Mouse (Mus musculus): ENCODE results near the gene Gm21988. TPM values are rescaled to one million over a fixed set of nuclear protein-coding genes. Genes with fewer than 3 reads are reported as not detected.

Gene Gm21988
- polyA plus RNA-seq, 1 experiment from 2014 or later: 10.4 TPM

DNA sequence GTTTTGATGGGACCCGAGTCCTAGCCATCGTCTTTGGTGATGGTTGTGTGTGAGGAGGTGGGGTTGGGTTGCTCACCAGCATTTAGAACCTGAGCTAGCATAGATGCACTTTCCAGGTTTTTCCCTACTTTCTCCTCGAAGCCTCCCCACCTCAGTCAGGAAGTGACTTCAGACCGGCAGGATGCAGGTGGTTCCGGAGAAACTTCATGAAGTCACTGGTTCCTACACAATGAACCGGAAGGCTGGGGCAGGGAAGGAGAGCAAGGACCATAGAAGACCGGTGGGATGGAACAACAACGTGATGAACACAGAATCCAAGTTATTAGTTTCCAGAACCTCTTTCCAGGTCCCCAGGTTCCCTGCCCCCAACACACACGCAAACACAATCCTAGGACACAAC lies 15.9 kb downstream of the Gm21988 start:
- H3K27ac ChIP-seq: peak overlapping the region; percentile 73
- no peaks in the 10 kb centered on the region for H3K9me3 ChIP-seq (replicated peaks)
- peaks cover 64% of the 10 kb centered on the region for H3K4me1 ChIP-seq
- H3K4me2 ChIP-seq: peak overlapping the region; percentile 55; the same call in 1 of the 2 replicates
- no peak overlapping the region for H3K4me3 ChIP-seq (replicated peaks)
- H3K36me3 ChIP-seq: no peaks in the 10 kb centered on the region
- no peak overlapping the region for H3K9ac ChIP-seq
- WGBS: 78% methylated on average over 9 of the region's 9 CpGs
- no peak for ATAC-seq (replicated peaks; ENCODE audit: low FRiP score)
- H3K27me3 ChIP-seq: peaks cover 71% of the 10 kb centered on the region

DNA sequence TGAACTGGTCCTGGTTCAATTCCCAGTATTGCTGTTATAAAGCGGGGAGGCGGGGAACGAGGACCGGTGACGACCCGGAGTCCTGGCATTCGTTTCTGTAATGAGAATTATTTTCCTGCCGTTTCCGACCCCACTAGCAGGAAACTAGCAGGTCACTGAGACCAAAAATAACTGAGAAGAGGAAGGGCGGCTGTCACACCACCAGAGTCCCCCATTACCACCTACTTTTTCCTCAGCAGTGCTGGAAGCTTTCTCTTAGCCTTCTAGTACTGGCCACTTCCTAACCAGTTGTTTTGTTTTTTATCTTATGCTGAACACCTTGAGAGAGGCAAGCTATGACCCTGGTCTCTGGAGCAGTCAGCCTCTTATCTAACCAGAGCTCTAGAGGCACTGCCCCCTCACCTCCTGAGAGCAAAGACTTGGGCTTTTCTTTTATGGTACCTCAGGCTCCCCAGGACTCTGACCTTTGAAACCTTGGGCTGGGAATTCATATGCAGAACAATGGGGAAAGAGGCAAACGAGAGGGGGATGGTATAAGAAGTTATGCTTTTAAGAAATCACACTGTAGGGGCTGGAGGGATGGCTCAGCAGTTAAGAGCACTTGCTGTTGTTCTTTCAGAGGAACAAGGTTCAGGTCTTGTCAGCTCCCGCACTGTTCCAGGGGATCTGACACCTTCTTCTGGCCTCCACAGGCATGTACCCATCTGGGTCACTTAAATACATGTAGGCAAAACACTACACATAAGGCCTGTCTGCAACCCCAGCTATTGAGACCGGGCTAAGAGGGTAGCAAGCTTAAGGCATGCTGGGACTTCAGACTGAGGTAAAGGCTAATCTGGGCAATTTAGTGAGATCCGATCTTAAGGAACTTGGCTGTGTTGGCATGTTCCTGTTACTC lies 17.8 kb downstream of the Gm21988 start:
- WGBS: 10% methylated on average over 14 of the region's 14 CpGs
- H3K4me2 ChIP-seq: peak overlapping the region; percentile 93

GRCm38 (mm10) chr11:70220731-70221602 lies 18.7 kb downstream of the Gm21988 start, which contains the start of gene Slc16a13:
Gene Slc16a13, minus strand, starts transcription at chr11:70221064.
- Histone ChIP-seq H3K4me1 (peaks cover 46% of the 10 kb centered on the region), H3K9me3 (replicated peaks) (no peaks in the 10 kb centered on the region), H3K4me3 (replicated peaks) (peak within 1 kb of the TSS; percentile 58), H3K27me3 (peaks cover 64% of the 10 kb centered on the region), H3K27ac (peak within 1 kb of the TSS; percentile 89), H3K36me3 (peaks cover 6% of the 10 kb centered on the region; the same call in 1 of the 2 replicates), H3K4me2 (peak within 1 kb of the TSS; percentile 93), H3K9ac (peak within 1 kb of the TSS; percentile 67)
- peak; percentile 93 for ATAC-seq (replicated peaks; ENCODE audit: low FRiP score)
- under 1% methylated on average over 28 of the region's 28 CpGs for WGBS

More for the DNA sequence above, 17.8 kb downstream of the Gm21988 start:
- H3K4me1 ChIP-seq: peaks cover 55% of the 10 kb centered on the region
- peak overlapping the region; percentile 58 for H3K4me3 ChIP-seq (replicated peaks)
- H3K27me3 ChIP-seq: peaks cover 64% of the 10 kb centered on the region
- peaks cover 6% of the 10 kb centered on the region; the same call in 1 of the 2 replicates for H3K36me3 ChIP-seq
- 0 out of 2 replicates have a peak, but pooled peaks have one; percentile 30 for ATAC-seq (replicated peaks; ENCODE audit: low FRiP score)
- H3K9me3 ChIP-seq (replicated peaks): no peaks in the 10 kb centered on the region
- H3K27ac ChIP-seq: peak overlapping the region; percentile 89
- H3K9ac ChIP-seq: peak overlapping the region; percentile 35

GRCm38 (mm10) chr11:70220323-70220722 lies 19.3 kb downstream of the Gm21988 start:
- Histone ChIP-seq H3K9me3 (replicated peaks) (no peaks in the 10 kb centered on the region), H3K4me2 (peak overlapping the region; percentile 93), H3K27ac (peak overlapping the region; percentile 89), H3K4me1 (peaks cover 48% of the 10 kb centered on the region), H3K9ac (peak overlapping the region; percentile 67), H3K4me3 (replicated peaks) (peak overlapping the region; percentile 58), H3K27me3 (peaks cover 64% of the 10 kb centered on the region), H3K36me3 (peaks cover 6% of the 10 kb centered on the region; the same call in 1 of the 2 replicates)
- WGBS: 1% methylated on average over 24 of the region's 24 CpGs
- ATAC-seq (replicated peaks; ENCODE audit: low FRiP score): no peak

- peak overlapping the region; percentile 67 for H3K9ac ChIP-seq
- H3K36me3 ChIP-seq: peaks cover 6% of the 10 kb centered on the region; the same call in 1 of the 2 replicates
- H3K27me3 ChIP-seq: peaks cover 64% of the 10 kb centered on the region
- H3K9me3 ChIP-seq (replicated peaks): no peaks in the 10 kb centered on the region
- peak overlapping the region; percentile 93 for H3K4me2 ChIP-seq
- peak overlapping the region; percentile 89 for H3K27ac ChIP-seq
- peak overlapping the region; percentile 58 for H3K4me3 ChIP-seq (replicated peaks)
- no peak for ATAC-seq (replicated peaks; ENCODE audit: low FRiP score)
- peaks cover 52% of the 10 kb centered on the region for H3K4me1 ChIP-seq
- 62% methylated on average over 7 of the region's 7 CpGs for WGBS
Measured at GRCm38 (mm10) chr11:70219873-70220272, 19.8 kb downstream of the Gm21988 start.

- Histone ChIP-seq H3K4me1 (peaks cover 62% of the 10 kb centered on the region), H3K9ac (no peak overlapping the region), H3K27me3 (peaks cover 65% of the 10 kb centered on the region), H3K27ac (peak overlapping the region; percentile 24; the same call in 1 of the 2 replicates), H3K9me3 (replicated peaks) (no peaks in the 10 kb centered on the region), H3K4me3 (replicated peaks) (0 out of 2 replicates have a peak overlapping the region, but pooled peaks have one; percentile 0), H3K4me2 (peak overlapping the region; percentile 93; the same call in 1 of the 2 replicates), H3K36me3 (peaks cover 6% of the 10 kb centered on the region; the same call in 1 of the 2 replicates)
- 90% methylated on average over 15 of the region's 15 CpGs for WGBS
- no peak for ATAC-seq (replicated peaks; ENCODE audit: low FRiP score)
Measured at GRCm38 (mm10) chr11:70218741-70219470, 20.7 kb downstream of the Gm21988 start.

DNA sequence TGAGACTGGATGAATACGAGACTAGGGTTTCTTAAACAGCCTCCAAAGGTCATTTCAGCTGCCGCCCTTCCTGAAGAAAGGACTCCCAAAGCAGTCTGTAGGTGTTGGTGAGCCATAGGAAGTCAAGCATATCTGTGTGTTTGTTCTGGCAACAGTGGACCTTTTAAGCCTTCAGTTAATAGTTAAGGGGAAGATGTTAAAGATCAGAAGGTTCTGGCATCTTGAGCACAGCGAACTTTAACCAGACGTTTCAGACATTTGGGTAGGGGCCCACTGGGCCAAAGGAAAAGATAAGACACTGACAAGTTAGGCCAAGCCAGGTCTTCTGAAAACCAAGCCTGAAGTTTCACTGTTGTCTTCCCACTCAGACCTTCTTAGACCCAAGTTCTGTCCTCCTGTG lies 21.6 kb downstream of the Gm21988 start:
- no peak for ATAC-seq (replicated peaks; ENCODE audit: low FRiP score)
- Histone ChIP-seq H3K4me2 (no peak overlapping the region), H3K4me1 (peaks cover 70% of the 10 kb centered on the region), H3K4me3 (replicated peaks) (no peak overlapping the region), H3K27ac (peak overlapping the region; percentile 24; the same call in 1 of the 2 replicates), H3K36me3 (peaks cover 6% of the 10 kb centered on the region; the same call in 1 of the 2 replicates), H3K27me3 (peaks cover 67% of the 10 kb centered on the region), H3K9me3 (replicated peaks) (no peaks in the 10 kb centered on the region), H3K9ac (no peak overlapping the region)
- 78% methylated on average over 4 of the region's 4 CpGs for WGBS

GRCm38 (mm10) chr11:70216103-70216502 lies 23.5 kb downstream of the Gm21988 start:
- Histone ChIP-seq H3K36me3 (peaks cover 6% of the 10 kb centered on the region; the same call in 1 of the 2 replicates), H3K4me2 (no peak overlapping the region), H3K4me3 (replicated peaks) (no peak overlapping the region), H3K4me1 (peaks cover 61% of the 10 kb centered on the region), H3K9ac (no peak overlapping the region), H3K27ac (no peak overlapping the region), H3K9me3 (replicated peaks) (no peaks in the 10 kb centered on the region), H3K27me3 (peaks cover 74% of the 10 kb centered on the region)
- no peak for ATAC-seq (replicated peaks; ENCODE audit: low FRiP score)
- 60% methylated on average over 3 of the region's 3 CpGs for WGBS

- ATAC-seq (replicated peaks; ENCODE audit: low FRiP score): no peak
- peaks cover 53% of the 10 kb centered on the region for H3K4me1 ChIP-seq
- peak overlapping the region; percentile 74 for H3K4me2 ChIP-seq
- no peak overlapping the region for H3K9ac ChIP-seq
- H3K27ac ChIP-seq: no peak overlapping the region
- no peaks in the 10 kb centered on the region for H3K9me3 ChIP-seq (replicated peaks)
- 13% methylated on average over 22 of the region's 22 CpGs for WGBS
- peaks cover 79% of the 10 kb centered on the region for H3K27me3 ChIP-seq
- peaks cover 6% of the 10 kb centered on the region; the same call in 1 of the 2 replicates for H3K36me3 ChIP-seq
- peak overlapping the region; percentile 38; the same call in 1 of the 2 replicates for H3K4me3 ChIP-seq (replicated peaks)
Measured at GRCm38 (mm10) chr11:70215301-70215700, 24.3 kb downstream of the Gm21988 start.

DNA sequence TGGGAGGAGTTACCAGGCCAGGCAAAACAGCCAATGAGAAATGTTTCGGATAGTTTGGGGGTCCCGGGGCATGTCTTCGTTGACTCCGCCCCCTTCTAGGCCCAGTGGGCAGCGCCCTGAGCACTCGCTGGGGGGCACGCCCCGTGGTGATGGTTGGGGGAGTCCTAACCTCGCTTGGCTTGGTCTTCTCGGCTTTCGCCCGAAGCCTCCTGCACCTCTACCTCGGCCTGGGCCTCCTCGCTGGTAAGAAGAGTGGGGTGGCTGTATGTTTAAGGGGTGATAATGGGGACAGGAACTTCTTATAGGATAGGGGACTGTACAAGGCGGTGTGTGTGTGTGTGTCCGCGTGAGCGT lies 24.8 kb downstream of the Gm21988 start:
- Histone ChIP-seq H3K36me3 (peaks cover 6% of the 10 kb centered on the region; the same call in 1 of the 2 replicates), H3K27ac (no peak overlapping the region), H3K4me3 (replicated peaks) (peak overlapping the region; percentile 38), H3K4me2 (peak overlapping the region; percentile 74), H3K9me3 (replicated peaks) (no peaks in the 10 kb centered on the region), H3K27me3 (peaks cover 77% of the 10 kb centered on the region), H3K9ac (0 out of 2 replicates have a peak overlapping the region, but pooled peaks have one; percentile 43), H3K4me1 (peaks cover 49% of the 10 kb centered on the region)
- ATAC-seq (replicated peaks; ENCODE audit: low FRiP score): peak; percentile 34
- 10% methylated on average over 18 of the region's 18 CpGs for WGBS
